Mouse (Mus musculus): ENCODE data around the gene Fgf7.

Fgf7 gene

GRCm38 (mm10) chr2:126061037-126061773 is 26.7 kb downstream of the Fgf7 start:
- DNase-seq (ENCODE audit: low spot score in 2 of 2) = no peak

GRCm38 (mm10) chr2:126062876-126063275 is 28.4 kb downstream of the Fgf7 start:
- no peak for DNase-seq (ENCODE audit: low spot score in 2 of 2)

GRCm38 (mm10) chr2:126064814-126065213 is 30.4 kb downstream of the Fgf7 start:
- DNase-seq (ENCODE audit: low spot score in 2 of 2) = no peak

GRCm38 (mm10) chr2:126065303-126065856 is 30.9 kb downstream of the Fgf7 start:
- no peak for DNase-seq (ENCODE audit: low spot score in 2 of 2)

GRCm38 (mm10) chr2:126069740-126070139 is 35.3 kb downstream of the Fgf7 start:
- no peak for DNase-seq (ENCODE audit: low spot score in 2 of 2)

- DNase-seq (ENCODE audit: low spot score in 2 of 2) = no peak
These were observed 39.3 kb downstream of the Fgf7 start for GRCm38 (mm10) chr2:126073744-126074143.

- no peak for DNase-seq (ENCODE audit: low spot score in 2 of 2)
These were observed 42.0 kb downstream of the Fgf7 start for GRCm38 (mm10) chr2:126076506-126076905.

- no peak for DNase-seq (ENCODE audit: low spot score in 2 of 2)
These were observed 44.6 kb downstream of the Fgf7 start for GRCm38 (mm10) chr2:126079086-126079485.

GRCm38 (mm10) chr2:126084326-126084725 is 49.9 kb downstream of the Fgf7 start:
- DNase-seq (ENCODE audit: low spot score in 2 of 2) = no peak

GRCm38 (mm10) chr2:126086187-126086586 is 51.7 kb downstream of the Fgf7 start:
- DNase-seq (ENCODE audit: low spot score in 2 of 2) = no peak

GRCm38 (mm10) chr2:126090432-126090831 is 56.0 kb downstream of the Fgf7 start:
- DNase-seq (ENCODE audit: low spot score in 2 of 2) = no peak

- DNase-seq (ENCODE audit: low spot score in 2 of 2) = no peak
These were observed 60.2 kb downstream of the Fgf7 start for GRCm38 (mm10) chr2:126094616-126095015.
